Mouse (Mus musculus) heart, embryonic 13.5 days (tissue): ENCODE data around the gene Brap. TPM values are rescaled to one million over a fixed set of nuclear protein-coding genes. Genes with fewer than 3 reads are reported as not detected.
"Not testable (repeated sequence)": the region's sequence is repeated elsewhere in the genome, so short reads cannot be mapped to it uniquely, and the experiment has no call there.

ENCODE experiments used
- ATAC-seq: fragments of 200-750 bp; cut with Nextera tagmentation; 2 replicates; pipeline ENCODE4 v1.8.0; 2017; ENCODE audit warnings: moderate TSS enrichment; ENCODE audit not compliant: insufficient number of reproducible peaks, low FRiP score, low TSS enrichment; ENCODE audit errors: extremely low read depth
- H3K27ac ChIP-seq: fragments of 300-500 bp; sonication (generic); replicated peaks from 2 replicates; pipeline ENCODE4 v1.5.1; 2015; ENCODE audit warnings: moderate library complexity, mild to moderate bottlenecking, inconsistent platforms
- H3K27me3 ChIP-seq: fragments of 300-500 bp; sonication (generic); replicated peaks from 2 replicates; pipeline ENCODE4 v1.6.1; 2015; ENCODE audit warnings: mild to moderate bottlenecking, inconsistent platforms
- H3K36me3 ChIP-seq: fragments of 300-500 bp; sonication (generic); 2 replicates; pipeline ENCODE4 v1.6.1; 2015; ENCODE audit warnings: mild to moderate bottlenecking, inconsistent platforms
- H3K4me1 ChIP-seq: fragments of 300-500 bp; sonication (generic); 2 replicates; pipeline ENCODE4 v1.6.1; 2015; ENCODE audit warnings: inconsistent platforms
- H3K4me2 ChIP-seq: fragments of 300-500 bp; sonication (generic); 2 replicates; pipeline ENCODE4 v1.6.1; 2015; ENCODE audit warnings: inconsistent platforms, mild to moderate bottlenecking, moderate library complexity
- H3K4me3 ChIP-seq: fragments of 300-500 bp; sonication (generic); 2 replicates; pipeline ENCODE4 v1.5.1; 2015; ENCODE audit warnings: moderate library complexity, mild to moderate bottlenecking, inconsistent platforms
- H3K9ac ChIP-seq: fragments of 300-500 bp; sonication (generic); 2 replicates; pipeline ENCODE4 v1.6.1; 2015; ENCODE audit warnings: inconsistent platforms, mild to moderate bottlenecking, moderate library complexity
- H3K9me3 ChIP-seq: fragments of 300-500 bp; sonication (generic); 2 replicates; pipeline ENCODE4 v1.6.1; 2016; ENCODE audit warnings: inconsistent platforms
- WGBS: fragments of 180-500 bp; shearing (Covaris S2); methylation state at CpG from one replicate; pipeline ENCODE4 v1.1.7; 2015; ENCODE audit warnings: mixed read lengths; 5-methylcytosine and 5-hydroxymethylcytosine counted together
- polyA plus RNA-seq: library from polyadenylated mRNA; unstranded; fragments of >200 nt; fragmentation: Nextera tagmentation; extraction: Ambion mirVana; gene quantifications from 2 replicates; pipeline ENCODE4 v1.2.1, GENCODE M21; 2015

The Brap gene
- polyA plus RNA-seq = 24.4 and 25.0 TPM in 2 replicates

GRCm38 (mm10) chr5:121660059-121660896, at the start of gene Brap, which contains the start of gene Acad10:
Gene Brap, plus strand, starts transcription at chr5:121660563.
Gene Acad10, minus strand, starts transcription at chr5:121660514.
- Histone ChIP-seq H3K9me3 (no peaks in the 10 kb centered on the region), H3K27me3 (no peaks in the 10 kb centered on the region), H3K36me3 (peaks cover 34% of the 10 kb centered on the region), H3K9ac (peak within 1 kb of the TSS; percentile 98), H3K4me3 (peak within 1 kb of the TSS; percentile 99), H3K27ac (peak within 1 kb of the TSS; percentile 61), H3K4me1 (peaks cover 18% of the 10 kb centered on the region), H3K4me2 (peak within 1 kb of the TSS; percentile 92)
- ATAC-seq = peak; percentile 61
- WGBS = 1% methylated on average over 77 of the region's 85 CpGs

GRCm38 (mm10) chr5:121612036-121612435, 48.3 kb upstream of the Brap start:
- Histone ChIP-seq H3K27me3 (no peaks in the 10 kb centered on the region), H3K4me1 (no peaks in the 10 kb centered on the region), H3K36me3 (no peaks in the 10 kb centered on the region), H3K4me3 (no peak overlapping the region), H3K4me2 (no peak overlapping the region), H3K9me3 (no peaks in the 10 kb centered on the region), H3K27ac (no peak overlapping the region), H3K9ac (no peak overlapping the region)
- no peak for ATAC-seq
- WGBS = 77% methylated on average over 6 of the region's 6 CpGs

GRCm38 (mm10) chr5:121614921-121615320, 45.4 kb upstream of the Brap start:
- H3K4me3 ChIP-seq, H3K36me3 ChIP-seq, ATAC-seq: not testable (repeated sequence)

GRCm38 (mm10) chr5:121618592-121619513, 41.5 kb upstream of the Brap start, which contains the start of gene Acad12:
Gene Acad12, minus strand, starts transcription at chr5:121618938.
- under 1% methylated on average over 57 of the region's 58 CpGs for WGBS
- peak within 1 kb of the TSS; percentile 92 for H3K9ac ChIP-seq
- peak within 1 kb of the TSS; percentile 90 for H3K27ac ChIP-seq
- no peaks in the 10 kb centered on the region for H3K9me3 ChIP-seq
- H3K4me1 ChIP-seq = peaks cover 17% of the 10 kb centered on the region
- ATAC-seq = peak; percentile 79
- H3K4me3 ChIP-seq = peak within 1 kb of the TSS; percentile 86
- peak within 1 kb of the TSS; percentile 75 for H3K4me2 ChIP-seq
- H3K36me3 ChIP-seq = no peaks in the 10 kb centered on the region
- H3K27me3 ChIP-seq = no peaks in the 10 kb centered on the region

More at GRCm38 (mm10) chr5:121614921-121615320, 45.4 kb upstream of the Brap start:
- H3K9me3 ChIP-seq, H3K27ac ChIP-seq, H3K4me2 ChIP-seq, H3K27me3 ChIP-seq, H3K9ac ChIP-seq: not testable (repeated sequence)
- H3K4me1 ChIP-seq = peaks cover 13% of the 10 kb centered on the region
- WGBS = 77% methylated on average over 3 of the region's 3 CpGs

- no peak overlapping the region for H3K27ac ChIP-seq
- no peak overlapping the region for H3K4me2 ChIP-seq
- 89% methylated on average over 5 of the region's 5 CpGs for WGBS
- no peak overlapping the region for H3K9ac ChIP-seq
- no peak for ATAC-seq
- H3K9me3 ChIP-seq = no peaks in the 10 kb centered on the region
- H3K36me3 ChIP-seq = no peaks in the 10 kb centered on the region
- H3K4me1 ChIP-seq = peaks cover 17% of the 10 kb centered on the region
- no peak overlapping the region for H3K4me3 ChIP-seq
- H3K27me3 ChIP-seq = no peaks in the 10 kb centered on the region
Measured at GRCm38 (mm10) chr5:121621102-121621501, 39.3 kb upstream of the Brap start.

- Histone ChIP-seq H3K4me2 (no peak overlapping the region), H3K9me3 (no peaks in the 10 kb centered on the region), H3K4me3 (no peak overlapping the region), H3K9ac (no peak overlapping the region), H3K27ac (no peak overlapping the region), H3K36me3 (no peaks in the 10 kb centered on the region), H3K4me1 (peaks cover 12% of the 10 kb centered on the region), H3K27me3 (no peaks in the 10 kb centered on the region)
- WGBS = 82% methylated on average over 3 of the region's 3 CpGs
- no peak for ATAC-seq
Measured at GRCm38 (mm10) chr5:121623241-121623640, 37.1 kb upstream of the Brap start.

GRCm38 (mm10) chr5:121627871-121628270, 32.5 kb upstream of the Brap start:
- WGBS = 4% methylated on average over 1 of the region's 1 CpGs
- H3K27ac ChIP-seq = no peak overlapping the region
- H3K9me3 ChIP-seq = no peaks in the 10 kb centered on the region
- H3K4me3 ChIP-seq = no peak overlapping the region
- no peaks in the 10 kb centered on the region for H3K36me3 ChIP-seq
- ATAC-seq = no peak
- H3K4me2 ChIP-seq = no peak overlapping the region
- H3K4me1 ChIP-seq = no peaks in the 10 kb centered on the region
- no peak overlapping the region for H3K9ac ChIP-seq
- no peaks in the 10 kb centered on the region for H3K27me3 ChIP-seq

- not testable (repeated sequence) for H3K36me3 ChIP-seq, H3K9ac ChIP-seq, H3K4me1 ChIP-seq, H3K27ac ChIP-seq, H3K9me3 ChIP-seq, ATAC-seq, H3K4me3 ChIP-seq, H3K4me2 ChIP-seq, H3K27me3 ChIP-seq
- 54% methylated on average over 9 of the region's 9 CpGs for WGBS
Measured at GRCm38 (mm10) chr5:121631106-121631647, 29.2 kb upstream of the Brap start.

GRCm38 (mm10) chr5:121632804-121633203, 27.6 kb upstream of the Brap start:
- Histone ChIP-seq H3K9ac (no peak overlapping the region), H3K4me2 (no peak overlapping the region), H3K4me3 (no peak overlapping the region), H3K27ac (no peak overlapping the region), H3K36me3 (no peaks in the 10 kb centered on the region), H3K4me1 (no peaks in the 10 kb centered on the region), H3K9me3 (no peaks in the 10 kb centered on the region), H3K27me3 (no peaks in the 10 kb centered on the region)
- 34% methylated on average over 3 of the region's 3 CpGs for WGBS
- ATAC-seq = no peak

- no peaks in the 10 kb centered on the region for H3K9me3 ChIP-seq
- no peak for ATAC-seq
- no peak overlapping the region for H3K4me2 ChIP-seq
- no peak overlapping the region for H3K27ac ChIP-seq
- no peaks in the 10 kb centered on the region for H3K4me1 ChIP-seq
- H3K4me3 ChIP-seq = no peak overlapping the region
- H3K9ac ChIP-seq = no peak overlapping the region
- H3K36me3 ChIP-seq = no peaks in the 10 kb centered on the region
- no peaks in the 10 kb centered on the region for H3K27me3 ChIP-seq
- 82% methylated on average over 5 of the region's 5 CpGs for WGBS
Measured at GRCm38 (mm10) chr5:121634668-121635067, 25.7 kb upstream of the Brap start.

GRCm38 (mm10) chr5:121637296-121637695, 23.1 kb upstream of the Brap start:
- no peak overlapping the region for H3K9ac ChIP-seq
- H3K27ac ChIP-seq = no peak overlapping the region
- 77% methylated on average over 6 of the region's 6 CpGs for WGBS
- H3K4me2 ChIP-seq = no peak overlapping the region
- no peaks in the 10 kb centered on the region for H3K4me1 ChIP-seq
- H3K36me3 ChIP-seq = no peaks in the 10 kb centered on the region
- no peaks in the 10 kb centered on the region for H3K27me3 ChIP-seq
- no peaks in the 10 kb centered on the region for H3K9me3 ChIP-seq
- no peak for ATAC-seq
- H3K4me3 ChIP-seq = no peak overlapping the region
